Mouse (Mus musculus) embryonic fibroblast, embryonic 13.5 days (primary cell): ENCODE data around the gene Bap1. TPM values are rescaled to one million over a fixed set of nuclear protein-coding genes. Genes with fewer than 3 reads are reported as not detected.

Experiments used
- H3K27ac ChIP-seq: 2 replicates; pipeline ENCODE4 v1.5.1; 2012; ENCODE audit warnings: low read length, control low read depth, inconsistent platforms; ENCODE audit not compliant: insufficient read depth
- H3K4me1 ChIP-seq: 2 replicates; pipeline ENCODE4 v1.6.1; 2011; ENCODE audit warnings: low read length; ENCODE audit not compliant: control insufficient read depth, insufficient read depth
- H3K4me3 ChIP-seq: 2 replicates; pipeline ENCODE4 v1.5.1; 2011; ENCODE audit warnings: mild to moderate bottlenecking, control low read depth, low read length; ENCODE audit not compliant: insufficient read depth
- CTCF ChIP-seq: IDR thresholded peaks from 2 replicates; pipeline ENCODE4 v1.5.1; 2011; ENCODE audit warnings: mild to moderate bottlenecking, control low read depth, low read length, moderate library complexity, borderline replicate concordance; ENCODE audit not compliant: insufficient read depth
- POLR2A ChIP-seq: IDR thresholded peaks from 2 replicates; pipeline ENCODE4 v1.6.1; 2011; ENCODE audit warnings: low read depth, mild to moderate bottlenecking, control low read depth, low read length, moderate library complexity
- polyA plus RNA-seq: library from polyadenylated mRNA; stranded (reverse); fragments of >200 nt; gene quantifications from 2 replicates; pipeline ENCODE4 v1.2.4, GENCODE M21; 2011; ENCODE audit warnings: low read depth; ENCODE audit not compliant: missing spikeins, insufficient read length

Gene Bap1
- polyA plus RNA-seq, 1 experiment = 37.4 TPM

DNA sequence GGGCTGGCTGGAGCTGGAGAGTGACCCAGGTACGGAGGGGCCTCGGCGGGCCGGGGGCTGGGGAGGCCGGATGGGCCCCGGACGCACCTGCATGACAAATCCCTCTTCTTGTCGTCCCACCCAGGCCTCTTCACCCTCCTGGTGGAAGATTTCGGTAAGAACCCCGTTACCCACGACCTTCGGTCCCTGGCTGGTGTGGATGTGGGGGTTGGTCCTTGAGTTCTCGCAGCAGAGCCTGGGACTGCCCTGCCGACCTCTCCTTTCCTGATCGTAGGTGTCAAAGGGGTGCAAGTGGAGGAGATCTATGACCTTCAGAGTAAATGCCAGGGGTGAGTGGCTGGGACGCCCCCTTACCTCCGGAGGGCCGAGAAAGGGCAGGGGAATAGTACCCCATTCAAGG, 376 bp downstream of the Bap1 start:
- peaks cover 2% of the 10 kb centered on the region; the same call in 1 of the 2 replicates for H3K4me1 ChIP-seq
- H3K27ac ChIP-seq = no peak overlapping the region
- peak overlapping the region; percentile 99 for H3K4me3 ChIP-seq
- no peak for TF ChIP-seq CTCF
- no peak for TF ChIP-seq POLR2A

DNA sequence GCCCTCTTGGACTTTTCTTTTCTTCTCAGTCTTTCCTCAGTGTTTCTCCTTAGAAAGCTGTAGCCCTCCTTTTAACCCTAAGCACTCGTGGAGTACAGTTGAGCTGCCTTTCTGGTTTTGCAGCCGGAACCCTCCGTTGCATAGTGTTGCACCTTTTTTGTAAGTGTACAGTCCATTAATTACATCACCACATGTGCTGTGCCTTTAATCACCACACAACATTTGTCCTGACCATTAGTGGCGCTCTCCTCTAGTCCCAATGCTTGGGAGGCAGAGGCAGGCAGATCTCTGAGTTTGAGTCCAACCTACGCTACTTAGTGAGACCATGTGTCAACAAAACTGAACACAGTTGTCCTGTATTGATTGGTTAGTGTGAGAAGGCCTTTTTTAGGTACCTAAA, 841 bp downstream of the Bap1 start:
- TF ChIP-seq POLR2A = no peak
- TF ChIP-seq CTCF = no peak
- Histone ChIP-seq H3K4me3 (peak overlapping the region; percentile 99), H3K4me1 (no peaks in the 10 kb centered on the region; the same call in 1 of the 2 replicates), H3K27ac (no peak overlapping the region)

GRCm38 (mm10) chr14:31258476-31259050, 7.3 kb downstream of the Bap1 start:
- no peak overlapping the region for H3K4me3 ChIP-seq
- TF ChIP-seq POLR2A (no peak), CTCF (no peak)
- H3K4me1 ChIP-seq = no peaks in the 10 kb centered on the region
- H3K27ac ChIP-seq = no peak overlapping the region

- Histone ChIP-seq H3K4me3 (no peak overlapping the region), H3K27ac (no peak overlapping the region), H3K4me1 (no peaks in the 10 kb centered on the region)
- no peak for TF ChIP-seq POLR2A
- no peak for TF ChIP-seq CTCF
Measured at GRCm38 (mm10) chr14:31260374-31260773, 9.1 kb downstream of the Bap1 start.

DNA sequence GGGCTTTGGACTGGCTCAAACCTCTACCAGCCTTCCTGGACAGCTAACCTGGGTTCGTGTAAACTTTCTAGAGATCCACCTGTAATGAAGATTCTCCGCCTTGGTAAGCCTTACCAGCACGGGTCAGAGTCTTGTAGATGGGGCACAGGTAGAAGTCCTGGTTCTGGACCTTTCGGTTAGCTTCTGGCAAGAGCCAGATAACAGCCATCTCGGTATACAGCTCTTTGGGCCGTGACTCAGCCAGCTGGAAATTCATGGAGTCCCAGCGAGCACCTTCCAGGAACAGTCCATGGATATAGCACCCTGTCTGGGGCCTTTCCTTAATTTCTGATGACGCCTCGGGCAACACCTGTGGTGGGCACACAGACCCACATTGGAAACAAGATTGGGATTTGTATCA, 9.7 kb downstream of the Bap1 start:
- TF ChIP-seq POLR2A = no peak
- Histone ChIP-seq H3K4me3 (no peak overlapping the region), H3K4me1 (no peaks in the 10 kb centered on the region), H3K27ac (no peak overlapping the region)

- TF ChIP-seq POLR2A (no peak), CTCF (no peak)
- no peaks in the 10 kb centered on the region for H3K4me1 ChIP-seq
- no peak overlapping the region for H3K27ac ChIP-seq
- H3K4me3 ChIP-seq = no peak overlapping the region
Measured at GRCm38 (mm10) chr14:31267649-31268048, 16.4 kb downstream of the Bap1 start.

GRCm38 (mm10) chr14:31268301-31269001, 17.2 kb downstream of the Bap1 start:
- Histone ChIP-seq H3K27ac (no peak overlapping the region), H3K4me1 (no peaks in the 10 kb centered on the region), H3K4me3 (no peak overlapping the region)
- TF ChIP-seq POLR2A = no peak
- no peak for TF ChIP-seq CTCF

- H3K27ac ChIP-seq = no peak overlapping the region
- no peaks in the 10 kb centered on the region for H3K4me1 ChIP-seq
- H3K4me3 ChIP-seq = no peak overlapping the region
- TF ChIP-seq POLR2A (no peak), CTCF (no peak)
Measured at GRCm38 (mm10) chr14:31269456-31270100, 18.3 kb downstream of the Bap1 start.

- Histone ChIP-seq H3K4me1 (no peaks in the 10 kb centered on the region), H3K27ac (no peak overlapping the region), H3K4me3 (no peak overlapping the region)
- no peak for TF ChIP-seq POLR2A
- TF ChIP-seq CTCF = no peak
Measured at GRCm38 (mm10) chr14:31271121-31271520, 19.9 kb downstream of the Bap1 start.

DNA sequence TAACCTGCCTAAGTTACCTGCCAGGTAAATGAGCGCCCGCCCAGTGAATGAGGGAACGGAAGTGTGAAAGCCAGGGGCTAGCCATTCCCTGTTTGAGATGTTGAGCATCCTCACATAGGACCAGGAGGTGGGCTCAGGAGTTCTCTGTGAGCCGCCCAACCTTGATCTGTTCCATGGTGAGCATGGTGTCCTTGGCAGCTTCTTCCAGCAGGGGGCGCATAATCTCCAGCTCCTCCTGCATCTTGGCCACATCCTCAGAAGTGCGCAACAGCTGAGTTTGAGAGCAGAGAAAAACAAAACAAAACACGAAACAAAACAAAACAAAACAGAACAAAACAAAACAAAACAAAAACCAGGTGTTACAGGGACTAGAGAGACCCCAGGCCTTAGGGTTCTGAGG, 20.9 kb downstream of the Bap1 start:
- Histone ChIP-seq H3K4me3 (no peak overlapping the region), H3K27ac (no peak overlapping the region), H3K4me1 (no peaks in the 10 kb centered on the region)
- no peak for TF ChIP-seq POLR2A
- TF ChIP-seq CTCF = peak; percentile 92

DNA sequence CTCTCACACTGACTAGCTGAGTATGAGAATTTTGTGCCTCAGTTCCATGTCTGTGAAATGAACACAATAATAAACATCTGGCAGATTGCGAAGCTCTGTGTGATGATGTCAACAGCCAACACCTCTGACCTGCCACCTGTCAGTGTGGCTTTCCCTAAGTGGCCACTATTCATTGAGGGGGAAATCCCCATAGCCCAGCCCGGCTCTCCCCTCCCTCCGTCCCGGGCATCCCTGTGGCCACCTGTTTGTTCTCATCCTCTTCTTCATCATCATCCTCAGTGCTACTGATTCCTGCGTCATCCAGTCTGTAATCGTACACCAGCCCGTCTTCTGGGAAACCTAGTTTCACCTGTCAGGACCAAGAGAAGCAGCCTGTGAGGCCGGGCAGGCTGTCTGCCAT, 34.5 kb downstream of the Bap1 start:
- TF ChIP-seq CTCF = no peak
- no peak for TF ChIP-seq POLR2A
- no peak overlapping the region for H3K4me3 ChIP-seq
- H3K4me1 ChIP-seq = no peaks in the 10 kb centered on the region
- H3K27ac ChIP-seq = no peak overlapping the region

Other genes with a start within 250 kb of the Bap1 start
- gene Spcs1, start 249.8 kb upstream of the Bap1 start, polyA plus RNA-seq = 465 and 483 TPM in 2 replicates
- gene Pbrm1, start 232.3 kb upstream of the Bap1 start, polyA plus RNA-seq = 83.9 and 99.0 TPM in 2 replicates
- gene Gnl3, start 232.3 kb upstream of the Bap1 start, polyA plus RNA-seq = 151 and 168 TPM in 2 replicates
- 30.6 and 33.4 TPM in 2 replicates for gene Smim4, start 122.5 kb upstream of the Bap1 start, polyA plus RNA-seq
- 86.1 and 119 TPM in 2 replicates for gene Nt5dc2, start 120.4 kb upstream of the Bap1 start, polyA plus RNA-seq
- gene Stab1, start 82.8 kb upstream of the Bap1 start, polyA plus RNA-seq = 1.7 and 7.3 TPM in 2 replicates
- 2.4 and 3.0 TPM in 2 replicates for gene Tnnc1, start 43.1 kb upstream of the Bap1 start, polyA plus RNA-seq
- 457 and 524 TPM in 2 replicates for gene Nisch, start 34.5 kb upstream of the Bap1 start, polyA plus RNA-seq
- 0.25 and 0.90 TPM in 2 replicates for gene Sema3g, start 33.6 kb upstream of the Bap1 start, polyA plus RNA-seq
- gene Phf7, start 133 bp upstream of the Bap1 start, polyA plus RNA-seq = 5.9 and 6.5 TPM in 2 replicates
- 0.40 and 1.5 TPM in 2 replicates for gene Dnah1, start 72.4 kb downstream of the Bap1 start, polyA plus RNA-seq
- 38.1 and 46.0 TPM in 2 replicates for gene Capn7, start 85.2 kb downstream of the Bap1 start, polyA plus RNA-seq
- 25.0 and 29.1 TPM in 2 replicates for gene Sh3bp5, start 184.6 kb downstream of the Bap1 start, polyA plus RNA-seq
- gene Eaf1, start 242.9 kb downstream of the Bap1 start, polyA plus RNA-seq = 30.0 and 35.3 TPM in 2 replicates
- gene Mettl6, start 243.6 kb downstream of the Bap1 start, polyA plus RNA-seq = 55.8 and 57.7 TPM in 2 replicates